Mouse (Mus musculus) limb, embryonic 14.5 days (tissue): ENCODE measurements around the gene Kcnj13. TPM values are rescaled to one million over a fixed set of nuclear protein-coding genes. Genes with fewer than 3 reads are reported as not detected.

Experiments
- ATAC-seq: fragments of 200-750 bp; cut with Nextera tagmentation; 2 replicates; pipeline ENCODE4 v1.8.0; 2017; ENCODE audit warnings: low read depth, moderate number of reproducible peaks, moderate TSS enrichment; ENCODE audit not compliant: low FRiP score
- DNase-seq: peaks from one replicate; pipeline ENCODE4 v3.0.0-alpha.2; 2015; ENCODE audit warnings: low spot score
- H3K27ac ChIP-seq: fragments of 300-500 bp; sonication (generic); replicated peaks from 2 replicates; pipeline ENCODE4 v1.5.1; 2014; ENCODE audit warnings: low read depth, mild to moderate bottlenecking, low read length, moderate library complexity, mixed read lengths
- H3K27me3 ChIP-seq: fragments of 300-500 bp; sonication (generic); 2 replicates; pipeline ENCODE4 v1.6.1; 2014; ENCODE audit warnings: low read length, mixed read lengths; ENCODE audit not compliant: control insufficient read depth, insufficient read depth
- H3K36me3 ChIP-seq: fragments of 300-500 bp; sonication (generic); 2 replicates; pipeline ENCODE4 v1.6.1; 2014; ENCODE audit warnings: mild to moderate bottlenecking, low read length, moderate library complexity, mixed read lengths; ENCODE audit not compliant: control insufficient read depth, insufficient read depth
- H3K4me1 ChIP-seq: fragments of 300-500 bp; sonication (generic); 2 replicates; pipeline ENCODE4 v1.6.1; 2014; ENCODE audit warnings: antibody characterized with exemption, low read length, mixed read lengths; ENCODE audit not compliant: control insufficient read depth, insufficient read depth
- H3K4me2 ChIP-seq: fragments of 300-500 bp; sonication (generic); replicated peaks from 2 replicates; pipeline ENCODE4 v1.6.1; 2014; ENCODE audit warnings: low read depth, mild to moderate bottlenecking, low read length, moderate library complexity; ENCODE audit not compliant: severe bottlenecking
- H3K4me3 ChIP-seq: fragments of 300-500 bp; sonication (generic); replicated peaks from 2 replicates; pipeline ENCODE4 v1.5.1; 2014; ENCODE audit warnings: low read length
- H3K9ac ChIP-seq: fragments of 300-500 bp; sonication (generic); 2 replicates; pipeline ENCODE4 v1.6.1; 2014; ENCODE audit warnings: mild to moderate bottlenecking, low read depth, low read length, moderate library complexity; ENCODE audit not compliant: severe bottlenecking
- H3K9me3 ChIP-seq: fragments of 300-500 bp; sonication (generic); 2 replicates; pipeline ENCODE4 v1.6.1; 2016; ENCODE audit warnings: low read length; ENCODE audit not compliant: control insufficient read depth
- POLR2A ChIP-seq: fragments of 200-500 bp; IDR thresholded peaks from 2 replicates; pipeline ENCODE4 v1.8.0; 2012; ENCODE audit warnings: inconsistent platforms, mild to moderate bottlenecking, moderate library complexity, borderline replicate concordance; ENCODE audit not compliant: insufficient read depth, insufficient read length; ENCODE audit errors: extremely low read depth
- WGBS: fragments of 180-500 bp; shearing (Covaris S2); extraction: QIAGEN DNeasy Blood & Tissue Kit; methylation state at CpG from one replicate; pipeline ENCODE4 v1.1.7; 2014; 5-methylcytosine and 5-hydroxymethylcytosine counted together
- polyA plus RNA-seq, 2 experiments: library from polyadenylated mRNA; depleted of rRNA in 1 of 2; stranded (reverse) in 1 of 2; unstranded in 1 of 2; fragments of >200 nt; fragmentation: Nextera tagmentation in 1 of 2; extraction: Ambion mirVana in 1 of 2; gene quantifications; 2 replicates each; pipeline versions ENCODE4 v1.2.1 to v1.2.3; 2012 to 2014

Gene Kcnj13
- polyA plus RNA-seq (2012; rRNA removed) (0.32 and 0.44 TPM in 2 replicates), polyA plus RNA-seq (2014; fragmentation: Nextera tagmentation; extraction: Ambion mirVana) (1.2 and 1.3 TPM in 2 replicates)

DNA sequence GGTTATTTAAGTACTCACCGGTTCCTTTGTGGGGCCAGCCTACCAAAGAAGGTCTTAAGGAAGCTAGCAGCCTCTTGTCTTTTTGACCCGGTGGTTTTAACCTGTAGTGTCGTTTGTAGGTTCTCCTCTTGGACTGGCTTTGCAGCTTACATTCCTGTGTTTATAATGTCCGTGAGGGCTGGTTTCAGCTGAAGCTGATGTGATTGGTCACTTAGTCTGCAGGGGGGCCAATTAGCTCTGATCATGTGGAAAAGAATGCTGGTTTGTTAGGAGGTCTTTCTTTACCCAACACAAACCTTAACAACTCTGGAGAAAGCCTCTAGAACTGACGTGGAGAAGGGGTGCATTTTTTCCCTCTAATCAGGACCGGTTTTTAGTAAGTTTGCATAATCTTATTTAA is at the start of gene Kcnj13:
Gene Kcnj13 (minus strand): TSS at position 136 of the 400 bp plus-strand sequence.
- no peak within 1 kb of the TSS for H3K27ac ChIP-seq
- WGBS = 28% methylated on average over 6 of the region's 6 CpGs

DNA sequence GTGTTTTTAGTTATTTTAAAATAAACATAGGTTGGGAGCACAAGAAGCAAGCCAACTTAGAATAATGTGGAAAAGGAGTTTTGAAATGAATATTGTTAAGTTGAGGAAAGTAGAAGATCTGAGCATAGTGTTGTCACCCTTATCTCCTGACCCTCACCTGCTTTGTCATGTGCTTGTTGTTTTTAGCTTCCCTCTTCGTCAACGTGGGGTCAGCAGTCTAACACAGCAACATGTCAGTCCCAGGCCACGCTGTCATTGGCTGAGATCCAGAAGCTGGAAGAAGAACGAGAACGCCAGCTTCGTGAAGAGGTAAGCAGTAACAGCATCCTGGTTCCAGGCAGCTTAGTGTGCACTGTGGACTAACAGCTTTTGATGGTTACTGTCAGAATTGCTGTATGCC is 42.1 kb upstream of the Kcnj13 start:
- no peak overlapping the region for H3K4me3 ChIP-seq
- H3K9ac ChIP-seq = no peak overlapping the region
- 80% methylated on average over 6 of the region's 6 CpGs for WGBS
- ATAC-seq (no peak), DNase-seq (no peak)
- H3K4me1 ChIP-seq = no peaks in the 10 kb centered on the region
- no peak overlapping the region for H3K4me2 ChIP-seq
- H3K9me3 ChIP-seq = no peaks in the 10 kb centered on the region
- no peaks in the 10 kb centered on the region for H3K27me3 ChIP-seq
- no peak overlapping the region for H3K27ac ChIP-seq
- peaks cover 76% of the 10 kb centered on the region for H3K36me3 ChIP-seq
- no peak for TF ChIP-seq POLR2A

More for the DNA sequence above, at the start of gene Kcnj13:
- Histone ChIP-seq H3K4me2 (no peak within 1 kb of the TSS), H3K4me1 (peaks cover 11% of the 10 kb centered on the region), H3K36me3 (peaks cover 25% of the 10 kb centered on the region), H3K27me3 (no peaks in the 10 kb centered on the region), H3K9ac (no peak within 1 kb of the TSS), H3K9me3 (no peaks in the 10 kb centered on the region), H3K4me3 (no peak within 1 kb of the TSS)
- no peak for TF ChIP-seq POLR2A
- DNase-seq = no peak
- ATAC-seq = no peak

- no peak for TF ChIP-seq POLR2A
- no peaks in the 10 kb centered on the region for H3K9me3 ChIP-seq
- ATAC-seq (no peak), DNase-seq (no peak)
- no peaks in the 10 kb centered on the region for H3K4me1 ChIP-seq
- H3K4me3 ChIP-seq = no peak overlapping the region
- H3K27me3 ChIP-seq = no peaks in the 10 kb centered on the region
- 93% methylated on average over 2 of the region's 2 CpGs for WGBS
- no peak overlapping the region for H3K9ac ChIP-seq
- no peak overlapping the region for H3K4me2 ChIP-seq
- no peak overlapping the region for H3K27ac ChIP-seq
- peaks cover 76% of the 10 kb centered on the region for H3K36me3 ChIP-seq
Observed at GRCm38 (mm10) chr1:87435125-87435524, 40.6 kb upstream of the Kcnj13 start.

GRCm38 (mm10) chr1:87418733-87419132 is 24.2 kb upstream of the Kcnj13 start:
- DNase-seq (peak; percentile 43), ATAC-seq (no peak)
- Histone ChIP-seq H3K4me3 (no peak overlapping the region), H3K27me3 (no peaks in the 10 kb centered on the region), H3K36me3 (peaks cover 61% of the 10 kb centered on the region), H3K9me3 (no peaks in the 10 kb centered on the region), H3K4me1 (no peaks in the 10 kb centered on the region), H3K27ac (no peak overlapping the region), H3K4me2 (no peak overlapping the region), H3K9ac (no peak overlapping the region)
- no peak for TF ChIP-seq POLR2A
- WGBS = 84% methylated on average over 4 of the region's 4 CpGs

GRCm38 (mm10) chr1:87409380-87409779 is 14.9 kb upstream of the Kcnj13 start:
- H3K9me3 ChIP-seq = no peaks in the 10 kb centered on the region
- peaks cover 85% of the 10 kb centered on the region for H3K36me3 ChIP-seq
- 89% methylated on average over 4 of the region's 4 CpGs for WGBS
- H3K4me1 ChIP-seq = no peaks in the 10 kb centered on the region
- no peak overlapping the region for H3K9ac ChIP-seq
- no peaks in the 10 kb centered on the region for H3K27me3 ChIP-seq
- DNase-seq (no peak), ATAC-seq (no peak)
- no peak overlapping the region for H3K4me2 ChIP-seq
- H3K27ac ChIP-seq = no peak overlapping the region
- TF ChIP-seq POLR2A = no peak
- no peak overlapping the region for H3K4me3 ChIP-seq

DNA sequence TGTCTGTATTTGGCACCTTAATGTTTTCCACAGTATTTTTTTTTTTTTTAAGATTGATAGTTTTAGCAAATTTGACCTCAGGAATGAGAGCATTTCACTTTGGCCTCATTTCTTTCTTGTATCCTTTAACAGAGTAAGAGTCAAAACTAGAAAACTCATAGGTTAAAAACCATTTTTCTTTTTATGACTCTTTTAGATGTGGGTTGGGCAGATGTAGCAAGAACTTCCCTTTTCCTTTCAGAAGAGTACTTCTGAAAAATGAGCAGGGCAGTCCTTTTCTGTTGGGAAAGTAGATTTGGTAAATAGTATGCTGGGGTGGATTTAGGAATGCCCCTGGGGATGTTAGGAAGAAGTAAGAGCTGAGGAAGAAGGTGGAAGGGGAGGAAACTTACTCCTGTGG is 11.5 kb upstream of the Kcnj13 start:
- DNase-seq (no peak), ATAC-seq (no peak)
- no peak for TF ChIP-seq POLR2A
- Histone ChIP-seq H3K9me3 (no peaks in the 10 kb centered on the region), H3K9ac (no peak overlapping the region), H3K4me3 (no peak overlapping the region), H3K27me3 (no peaks in the 10 kb centered on the region), H3K4me2 (no peak overlapping the region), H3K4me1 (no peaks in the 10 kb centered on the region), H3K36me3 (peaks cover 66% of the 10 kb centered on the region), H3K27ac (no peak overlapping the region)
